Mouse (Mus musculus) cortical plate, adult 2 months (tissue): Measurements from ENCODE around the gene Strn.

Experiments used
- CTCF ChIP-seq: fragments of 200-500 bp; IDR thresholded peaks from 2 replicates; pipeline ENCODE4 v1.5.1; 2011; ENCODE audit warnings: mild to moderate bottlenecking, control low read depth, low read length; ENCODE audit not compliant: insufficient read depth; ENCODE audit errors: extremely low read depth
- POLR2A ChIP-seq: fragments of 200-500 bp; IDR thresholded peaks from 2 replicates; pipeline ENCODE4 v1.6.1; 2011; ENCODE audit warnings: mild to moderate bottlenecking, low read length, control low read depth; ENCODE audit not compliant: insufficient read depth; ENCODE audit errors: extremely low read depth

DNA sequence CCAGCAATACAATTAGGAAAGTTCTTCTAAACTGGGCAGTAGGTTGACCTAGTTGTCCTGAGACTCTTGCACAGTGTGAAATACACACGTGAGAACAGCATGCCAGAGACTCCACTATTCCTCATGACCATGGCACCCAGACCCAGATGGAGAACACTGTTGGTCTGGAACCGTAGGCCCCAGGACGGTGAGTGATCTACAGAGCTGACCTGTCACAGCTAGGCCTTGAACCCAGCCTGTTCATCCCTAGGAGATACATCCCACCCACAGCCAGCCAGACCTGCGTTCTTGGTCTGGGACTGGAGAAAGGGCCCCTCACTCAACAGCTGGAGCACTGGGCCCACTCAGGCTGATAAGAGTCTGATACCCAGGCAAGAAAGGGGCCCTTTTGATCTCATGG is 115.1 kb downstream of the Strn start:
- no peak for TF ChIP-seq POLR2A
- no peak for TF ChIP-seq CTCF
